Comparison of ENCODE assay signal across 10 mouse cellular contexts in genomic region chr4:41682789-41683188, GRCm38 (mm10). TPM values are rescaled to one million over a fixed set of nuclear protein-coding genes. Genes with fewer than 3 reads are reported as not detected.
A peak's percentile ranks its signal among the peaks of the same experiment; 100 is the strongest.
DNase-seq lines count a peak whose midpoint lies in the region; ATAC-seq lines count a peak whose summit lies in the region.
"Had no signal": no experiment of that assay in that cellular context is flagged by ENCODE, and none has a peak within 500 bp of the region (broad histone marks: within the 10 kb centered on the region; RNA-seq: fewer than 3 reads in every experiment).

No protein-coding gene starts in this region.

- H3K9me3 ChIP-seq in limb, embryonic 12.5 days = no peaks in the 10 kb centered on the region
- H3K9me3 ChIP-seq in limb, embryonic 10.5 days (replicated peaks) = no peaks in the 10 kb centered on the region
- no peaks in the 10 kb centered on the region for H3K9me3 ChIP-seq in forebrain, embryonic 11.5 days (ENCODE audit: control insufficient read depth, low read length)
- H3K9me3 ChIP-seq in hindbrain, embryonic 15.5 days = no peaks in the 10 kb centered on the region
- no peaks in the 10 kb centered on the region for H3K9me3 ChIP-seq in neural tube, embryonic 13.5 days

- no peaks in the 10 kb centered on the region for H3K36me3 ChIP-seq in limb, embryonic 12.5 days
- H3K36me3 ChIP-seq in limb, embryonic 10.5 days = no peaks in the 10 kb centered on the region
- no peaks in the 10 kb centered on the region for H3K36me3 ChIP-seq in forebrain, embryonic 11.5 days (ENCODE audit: control insufficient read depth, insufficient read depth, low read length)
- no peaks in the 10 kb centered on the region for H3K36me3 ChIP-seq in hindbrain, embryonic 15.5 days
- no peaks in the 10 kb centered on the region for H3K36me3 ChIP-seq in neural tube, embryonic 13.5 days

- 13% methylated on average over 6 of the region's 6 CpGs for WGBS in limb, embryonic 12.5 days
- WGBS in limb, embryonic 10.5 days = 10% methylated on average over 6 of the region's 6 CpGs
- WGBS in forebrain, embryonic 11.5 days = 21% methylated on average over 6 of the region's 6 CpGs
- 31% methylated on average over 6 of the region's 6 CpGs for WGBS in hindbrain, embryonic 15.5 days
- WGBS in neural tube, embryonic 13.5 days = 23% methylated on average over 6 of the region's 6 CpGs

- peaks cover 73% of the 10 kb centered on the region for H3K27me3 ChIP-seq in limb, embryonic 12.5 days
- H3K27me3 ChIP-seq in limb, embryonic 10.5 days (ENCODE audit: low read depth, poor library complexity, severe bottlenecking) = peaks cover 79% of the 10 kb centered on the region
- no peaks in the 10 kb centered on the region for H3K27me3 ChIP-seq in forebrain, embryonic 11.5 days (ENCODE audit: control insufficient read depth, insufficient read depth, low read length)
- no peaks in the 10 kb centered on the region for H3K27me3 ChIP-seq in hindbrain, embryonic 15.5 days
- no peaks in the 10 kb centered on the region for H3K27me3 ChIP-seq in neural tube, embryonic 13.5 days

- H3K4me3 ChIP-seq in limb, embryonic 12.5 days (replicated peaks) = no peak overlapping the region
- no peak overlapping the region for H3K4me3 ChIP-seq in limb, embryonic 10.5 days
- H3K4me3 ChIP-seq in forebrain, embryonic 11.5 days (ENCODE audit: low read depth, low read length) = no peak overlapping the region
- H3K4me3 ChIP-seq in hindbrain, embryonic 15.5 days = no peak overlapping the region
- no peak overlapping the region for H3K4me3 ChIP-seq in neural tube, embryonic 13.5 days
- H3K4me3 ChIP-seq: myocyte had no signal

- no peak for ATAC-seq in limb, embryonic 12.5 days (ENCODE audit: insufficient number of reproducible peaks, insufficient read depth, low FRiP score, low TSS enrichment, low read depth)
- no peak for ATAC-seq in forebrain, embryonic 11.5 days (replicated peaks; ENCODE audit: low FRiP score)
- no peak for ATAC-seq in hindbrain, embryonic 15.5 days (ENCODE audit: low FRiP score, low read depth)
- ATAC-seq in neural tube, embryonic 13.5 days (ENCODE audit: low read depth) = no peak
- ATAC-seq: liver, postnatal 0 days had no signal

- H3K27ac ChIP-seq in limb, embryonic 12.5 days = 0 out of 2 replicates have a peak overlapping the region, but pooled peaks have one; percentile 23
- no peak overlapping the region for H3K27ac ChIP-seq in limb, embryonic 10.5 days
- peak overlapping the region; percentile 19; the same call in 1 of the 2 replicates for H3K27ac ChIP-seq in forebrain, embryonic 11.5 days (ENCODE audit: low read depth, low read length)
- H3K27ac ChIP-seq in hindbrain, embryonic 15.5 days (replicated peaks) = no peak overlapping the region; the same call in 1 of the 2 replicates
- peak overlapping the region; percentile 77 for H3K27ac ChIP-seq in neural tube, embryonic 13.5 days (replicated peaks)

- peaks cover 21% of the 10 kb centered on the region for H3K4me1 ChIP-seq in limb, embryonic 12.5 days (replicated peaks)
- peaks cover 42% of the 10 kb centered on the region for H3K4me1 ChIP-seq in limb, embryonic 10.5 days
- H3K4me1 ChIP-seq in forebrain, embryonic 11.5 days (replicated peaks; ENCODE audit: control insufficient read depth, insufficient read depth, low read length) = peaks cover 35% of the 10 kb centered on the region
- H3K4me1 ChIP-seq in hindbrain, embryonic 15.5 days (replicated peaks) = peaks cover 46% of the 10 kb centered on the region
- peaks cover 58% of the 10 kb centered on the region for H3K4me1 ChIP-seq in neural tube, embryonic 13.5 days (replicated peaks)

- H3K9ac ChIP-seq in limb, embryonic 12.5 days (replicated peaks) = no peak overlapping the region
- H3K9ac ChIP-seq in forebrain, embryonic 11.5 days (ENCODE audit: low read length) = peak overlapping the region; percentile 33; the same call in 1 of the 2 replicates
- 0 out of 2 replicates have a peak overlapping the region, but pooled peaks have one; percentile 2 for H3K9ac ChIP-seq in hindbrain, embryonic 15.5 days
- H3K9ac ChIP-seq in neural tube, embryonic 13.5 days = peak overlapping the region; percentile 49
- H3K9ac ChIP-seq: liver, postnatal 0 days had no signal

- no peak overlapping the region for H3K4me2 ChIP-seq in limb, embryonic 12.5 days
- H3K4me2 ChIP-seq in forebrain, embryonic 11.5 days (ENCODE audit: low read depth, low read length, severe bottlenecking) = peak overlapping the region; percentile 34; the same call in 1 of the 2 replicates
- H3K4me2 ChIP-seq in hindbrain, embryonic 15.5 days = peak overlapping the region; percentile 48
- H3K4me2 ChIP-seq in neural tube, embryonic 13.5 days = peak overlapping the region; percentile 47

- DNase-seq in limb, embryonic 10.5 days (ENCODE audit: low spot score) = no peak
- peak; percentile 52 for DNase-seq in forebrain, embryonic 11.5 days (ENCODE audit: low spot score)
- DNase-seq in frontal cortex, postnatal 10 days (ENCODE audit: low spot score in 2 of 2) = no peak
- DNase-seq in urinary bladder, postnatal 4 days (ENCODE audit: low spot score in 2 of 2) = no peak
- DNase-seq in cerebellum, postnatal 14 days = no peak
- DNase-seq: liver, postnatal 0 days had no signal

RNA-seq across cellular contexts. Expression of gene Cntfr, which starts 14.1 kb away (rescaled TPM):
- polyA plus RNA-seq in limb, embryonic 12.5 days (2016; fragmentation: Nextera tagmentation; extraction: Ambion mirVana) = 4.7 and 5.5 TPM in 2 replicates
- 6.1 and 7.8 TPM in 2 replicates for polyA plus RNA-seq in limb, embryonic 10.5 days (2016; fragmentation: Nextera tagmentation; extraction: Ambion mirVana)
- 35.2 and 37.1 TPM in 2 replicates for polyA plus RNA-seq in forebrain, embryonic 11.5 days (2014; fragmentation: Nextera tagmentation; extraction: Ambion mirVana)
- 29.1 and 33.0 TPM in 2 replicates for polyA plus RNA-seq in hindbrain, embryonic 15.5 days (2015; fragmentation: Nextera tagmentation; extraction: Ambion mirVana)
- polyA plus RNA-seq in neural tube, embryonic 13.5 days (2015; fragmentation: Nextera tagmentation; extraction: Ambion mirVana) = 28.9 and 29.7 TPM in 2 replicates

RNA-seq across cellular contexts. Expression of gene Il11ra1, which starts 17.0 kb away (rescaled TPM):
- polyA plus RNA-seq in limb, embryonic 12.5 days (2016; fragmentation: Nextera tagmentation; extraction: Ambion mirVana) = 296 and 302 TPM in 2 replicates
- polyA plus RNA-seq in limb, embryonic 10.5 days (2016; fragmentation: Nextera tagmentation; extraction: Ambion mirVana) = 202 and 253 TPM in 2 replicates
- 65.0 and 66.9 TPM in 2 replicates for polyA plus RNA-seq in forebrain, embryonic 11.5 days (2014; fragmentation: Nextera tagmentation; extraction: Ambion mirVana)
- polyA plus RNA-seq in hindbrain, embryonic 15.5 days (2015; fragmentation: Nextera tagmentation; extraction: Ambion mirVana) = 39.4 and 41.6 TPM in 2 replicates
- 53.6 and 60.2 TPM in 2 replicates for polyA plus RNA-seq in neural tube, embryonic 13.5 days (2015; fragmentation: Nextera tagmentation; extraction: Ambion mirVana)

RNA-seq across cellular contexts. Expression of gene Rpp25l, which starts 30.5 kb away (rescaled TPM):
- polyA plus RNA-seq in limb, embryonic 12.5 days (2016; fragmentation: Nextera tagmentation; extraction: Ambion mirVana) = 82.9 and 84.6 TPM in 2 replicates
- 93.6 and 101 TPM in 2 replicates for polyA plus RNA-seq in limb, embryonic 10.5 days (2016; fragmentation: Nextera tagmentation; extraction: Ambion mirVana)
- 92.0 and 92.5 TPM in 2 replicates for polyA plus RNA-seq in forebrain, embryonic 11.5 days (2014; fragmentation: Nextera tagmentation; extraction: Ambion mirVana)
- polyA plus RNA-seq in hindbrain, embryonic 15.5 days (2015; fragmentation: Nextera tagmentation; extraction: Ambion mirVana) = 58.7 and 58.8 TPM in 2 replicates
- polyA plus RNA-seq in neural tube, embryonic 13.5 days (2015; fragmentation: Nextera tagmentation; extraction: Ambion mirVana) = 62.6 and 63.4 TPM in 2 replicates

RNA-seq across cellular contexts. Expression of gene Dctn3, which starts 40.2 kb away (rescaled TPM):
- 103 and 104 TPM in 2 replicates for polyA plus RNA-seq in limb, embryonic 12.5 days (2016; fragmentation: Nextera tagmentation; extraction: Ambion mirVana)
- 118 and 123 TPM in 2 replicates for polyA plus RNA-seq in limb, embryonic 10.5 days (2016; fragmentation: Nextera tagmentation; extraction: Ambion mirVana)
- 135 and 142 TPM in 2 replicates for polyA plus RNA-seq in forebrain, embryonic 11.5 days (2014; fragmentation: Nextera tagmentation; extraction: Ambion mirVana)
- polyA plus RNA-seq in hindbrain, embryonic 15.5 days (2015; fragmentation: Nextera tagmentation; extraction: Ambion mirVana) = 298 and 299 TPM in 2 replicates
- 278 and 317 TPM in 2 replicates for polyA plus RNA-seq in neural tube, embryonic 13.5 days (2015; fragmentation: Nextera tagmentation; extraction: Ambion mirVana)

RNA-seq across cellular contexts. Expression of gene Enho, which starts 42.7 kb away (rescaled TPM):
- polyA plus RNA-seq in limb, embryonic 12.5 days (2016; fragmentation: Nextera tagmentation; extraction: Ambion mirVana) = 21.9 and 22.2 TPM in 2 replicates
- polyA plus RNA-seq in limb, embryonic 10.5 days (2016; fragmentation: Nextera tagmentation; extraction: Ambion mirVana) = 21.0 and 24.2 TPM in 2 replicates
- 28.1 and 34.5 TPM in 2 replicates for polyA plus RNA-seq in forebrain, embryonic 11.5 days (2014; fragmentation: Nextera tagmentation; extraction: Ambion mirVana)
- 106 and 122 TPM in 2 replicates for polyA plus RNA-seq in hindbrain, embryonic 15.5 days (2015; fragmentation: Nextera tagmentation; extraction: Ambion mirVana)
- polyA plus RNA-seq in neural tube, embryonic 13.5 days (2015; fragmentation: Nextera tagmentation; extraction: Ambion mirVana) = 79.3 and 81.9 TPM in 2 replicates

Comparison
In these comparisons a context has a peak if more than half of its experiments do, and no peak if none do; other contexts are left out.
1. H3K27ac ChIP-seq: peak in limb, embryonic 12.5 days (single experiment), forebrain, embryonic 11.5 days (single experiment) and neural tube, embryonic 13.5 days (single experiment); none in limb, embryonic 10.5 days (single experiment) and hindbrain, embryonic 15.5 days (single experiment).